Mouse (Mus musculus) E14TG2a.4 (cell line): ENCODE results near the gene Sprr4.
"Not testable (repeated sequence)": the region's sequence is repeated elsewhere in the genome, so short reads cannot be mapped to it uniquely, and the experiment has no call there.

Experiments used
- CTCF ChIP-seq: conservative IDR thresholded peaks from 2 replicates; pipeline ENCODE4 v1.5.1; 2014; ENCODE audit warnings: low read length
- NANOG ChIP-seq: IDR thresholded peaks from 2 replicates; pipeline ENCODE4 v1.6.1; 2014; ENCODE audit warnings: borderline replicate concordance, low read length, mixed read lengths
- POU5F1 ChIP-seq: IDR thresholded peaks from 2 replicates; pipeline ENCODE4 v1.6.1; 2014; ENCODE audit warnings: low read length, borderline replicate concordance

GRCm38 (mm10) chr3:92481249-92481648 lies 19.0 kb downstream of the Sprr4 start:
- TF ChIP-seq CTCF, result peak; percentile 31
- not testable (repeated sequence) for TF ChIP-seq NANOG, POU5F1
